Mouse (Mus musculus): ENCODE measurements around the gene Ift140. TPM values are rescaled to one million over a fixed set of nuclear protein-coding genes. Genes with fewer than 3 reads are reported as not detected.
A peak's percentile ranks its signal among the peaks of the same experiment; 100 is the strongest.

Ift140 gene
- 10.1 and 10.6 TPM in 2 replicates for polyA plus RNA-seq (2012; rRNA removed)

DNA sequence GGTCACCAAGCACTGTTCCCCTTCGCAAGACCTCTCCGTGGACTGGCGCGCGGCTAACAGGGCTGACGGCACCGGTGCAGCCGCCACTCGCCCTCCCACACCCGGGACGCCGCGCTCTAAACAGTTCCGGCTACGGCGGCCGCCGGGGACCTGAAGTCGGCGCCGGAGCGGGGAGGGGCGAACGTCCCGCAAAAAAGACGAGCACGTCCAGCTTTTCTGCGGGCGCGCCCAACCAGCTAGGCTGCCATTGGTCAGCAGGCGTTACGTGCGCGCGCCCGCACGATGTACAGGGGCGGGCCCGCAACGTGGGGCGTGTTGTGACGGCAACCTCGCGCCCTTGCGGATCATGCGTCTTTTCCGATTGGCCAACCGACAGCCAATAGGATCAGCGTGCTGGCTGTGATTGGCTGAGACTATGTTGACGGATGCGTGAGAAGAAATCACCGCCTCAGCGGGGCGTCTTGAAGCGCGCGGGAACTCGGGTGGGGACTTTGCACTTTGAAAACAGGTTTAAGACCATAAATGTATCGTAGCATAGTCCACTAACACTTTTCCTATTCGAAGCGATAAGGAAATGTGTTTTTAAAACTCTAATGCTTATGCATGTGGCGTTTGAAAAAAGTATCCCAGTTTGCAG lies at the start of gene Ift140, which contains the start of gene Cramp1l:
Ift140 (plus strand) TSS at position 431 of the 637 bp plus-strand sequence.
Cramp1l (minus strand) TSS at position 134 of the 637 bp plus-strand sequence.
- H3K4me3 ChIP-seq (ENCODE audit: insufficient read depth, low read depth, low read length), result peak within 1 kb of the TSS; percentile 94
- no peaks in the 10 kb centered on the region for H3K36me3 ChIP-seq (ENCODE audit: control insufficient read depth, insufficient read depth, low read length)
- 0 out of 2 replicates have a peak, but pooled peaks cover 6% of the 10 kb centered on the region for H3K4me1 ChIP-seq (ENCODE audit: control insufficient read depth, insufficient read depth, low read length)
- WGBS, result under 1% methylated on average over 62 of the region's 62 CpGs
- H3K27me3 ChIP-seq (replicated peaks; ENCODE audit: control insufficient read depth, insufficient read depth, low read length), result no peaks in the 10 kb centered on the region
- peak within 1 kb of the TSS; percentile 65 for H3K27ac ChIP-seq (ENCODE audit: insufficient read depth, low read depth, low read length)
- TF ChIP-seq POLR2A (IDR thresholded peaks at IDR 0.05; ENCODE audit: low read depth, low read length), result peak; percentile 24
- no peak for TF ChIP-seq CTCF (conservative IDR thresholded peaks at IDR 0.05; ENCODE audit: insufficient read depth, insufficient read length, low read depth, low read length)
- DNase-seq, result peak; percentile 100

DNA sequence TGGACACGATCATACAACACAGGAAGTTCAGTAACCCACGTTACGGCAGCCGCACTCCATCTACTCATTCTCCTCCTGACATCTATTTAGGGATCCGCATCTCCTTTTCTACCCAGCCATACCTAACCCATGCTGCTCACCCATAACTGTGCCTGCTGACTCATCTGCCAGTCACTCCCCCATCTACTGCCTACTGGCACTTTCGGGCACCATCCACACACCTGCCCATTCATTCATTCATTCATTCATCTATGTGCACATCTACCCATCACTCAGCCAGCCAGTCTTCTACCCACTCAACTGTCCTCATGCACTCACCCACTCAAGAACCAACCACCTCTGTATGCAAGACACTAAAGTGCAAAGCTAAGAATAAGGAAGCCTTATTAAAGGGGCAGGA lies 28.7 kb upstream of the Ift140 start:
- H3K27me3 ChIP-seq (replicated peaks; ENCODE audit: control insufficient read depth, insufficient read depth, low read length), result no peaks in the 10 kb centered on the region
- H3K4me3 ChIP-seq (ENCODE audit: insufficient read depth, low read depth, low read length), result no peak overlapping the region
- WGBS, result 91% methylated on average over 6 of the region's 6 CpGs
- DNase-seq, result no peak
- TF ChIP-seq POLR2A (IDR thresholded peaks at IDR 0.05; ENCODE audit: low read depth, low read length), result no peak
- TF ChIP-seq CTCF (conservative IDR thresholded peaks at IDR 0.05; ENCODE audit: insufficient read depth, insufficient read length, low read depth, low read length), result no peak
- no peak overlapping the region for H3K27ac ChIP-seq (ENCODE audit: insufficient read depth, low read depth, low read length)
- H3K36me3 ChIP-seq (ENCODE audit: control insufficient read depth, insufficient read depth, low read length), result peaks cover 5% of the 10 kb centered on the region
- no peaks in the 10 kb centered on the region for H3K4me1 ChIP-seq (ENCODE audit: control insufficient read depth, insufficient read depth, low read length)

DNA sequence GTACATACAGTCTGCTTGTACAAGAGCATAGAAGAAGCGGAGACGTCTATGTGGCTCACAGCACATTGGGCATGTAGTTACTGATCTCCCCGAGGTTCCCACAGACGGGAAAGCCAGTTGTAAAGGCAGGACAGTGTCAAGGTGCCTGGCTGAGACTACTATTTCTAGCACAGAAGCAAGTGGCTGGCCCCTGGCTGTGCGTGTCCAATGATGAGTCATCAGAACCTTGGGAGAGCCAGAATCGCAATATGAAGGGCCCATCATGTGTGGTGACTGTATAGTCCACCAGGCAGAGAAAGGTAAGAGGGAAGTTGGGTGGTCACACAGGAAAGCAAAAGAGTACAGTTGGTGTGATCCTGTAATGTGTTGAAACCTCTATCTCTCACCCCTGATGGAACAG lies 21.2 kb upstream of the Ift140 start:
- no peak overlapping the region for H3K27ac ChIP-seq (ENCODE audit: insufficient read depth, low read depth, low read length)
- peaks cover 22% of the 10 kb centered on the region for H3K36me3 ChIP-seq (ENCODE audit: control insufficient read depth, insufficient read depth, low read length)
- H3K27me3 ChIP-seq (replicated peaks; ENCODE audit: control insufficient read depth, insufficient read depth, low read length), result no peaks in the 10 kb centered on the region
- TF ChIP-seq POLR2A (IDR thresholded peaks at IDR 0.05; ENCODE audit: low read depth, low read length) (no peak), CTCF (conservative IDR thresholded peaks at IDR 0.05; ENCODE audit: insufficient read depth, insufficient read length, low read depth, low read length) (no peak)
- 0 out of 2 replicates have a peak, but pooled peaks cover 3% of the 10 kb centered on the region for H3K4me1 ChIP-seq (ENCODE audit: control insufficient read depth, insufficient read depth, low read length)
- DNase-seq, result no peak
- no peak overlapping the region for H3K4me3 ChIP-seq (ENCODE audit: insufficient read depth, low read depth, low read length)
- 93% methylated on average over 6 of the region's 6 CpGs for WGBS

DNA sequence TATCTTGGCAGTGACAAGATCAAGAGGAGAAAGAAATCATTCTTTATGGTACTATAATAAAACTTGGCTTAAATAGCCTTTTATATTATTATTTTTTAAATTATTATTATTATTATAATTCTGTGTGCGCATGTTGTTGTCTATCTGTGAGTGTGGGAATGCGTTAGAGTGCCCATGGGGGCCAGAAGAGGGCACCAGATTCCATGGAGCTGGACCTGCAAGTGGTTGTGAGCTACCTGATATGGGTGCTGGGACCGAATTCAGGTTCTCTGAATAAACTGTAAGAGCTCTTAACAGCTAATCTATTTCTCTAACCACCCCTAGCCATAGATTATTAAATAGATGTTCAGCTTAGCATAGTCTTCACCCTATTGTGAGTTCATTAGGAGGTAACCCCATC lies 10.8 kb upstream of the Ift140 start:
- WGBS, result 94% methylated on average over 3 of the region's 3 CpGs
- peaks cover 2% of the 10 kb centered on the region for H3K36me3 ChIP-seq (ENCODE audit: control insufficient read depth, insufficient read depth, low read length)
- TF ChIP-seq CTCF (conservative IDR thresholded peaks at IDR 0.05; ENCODE audit: insufficient read depth, insufficient read length, low read depth, low read length), result no peak
- no peak for TF ChIP-seq POLR2A (IDR thresholded peaks at IDR 0.05; ENCODE audit: low read depth, low read length)

DNA sequence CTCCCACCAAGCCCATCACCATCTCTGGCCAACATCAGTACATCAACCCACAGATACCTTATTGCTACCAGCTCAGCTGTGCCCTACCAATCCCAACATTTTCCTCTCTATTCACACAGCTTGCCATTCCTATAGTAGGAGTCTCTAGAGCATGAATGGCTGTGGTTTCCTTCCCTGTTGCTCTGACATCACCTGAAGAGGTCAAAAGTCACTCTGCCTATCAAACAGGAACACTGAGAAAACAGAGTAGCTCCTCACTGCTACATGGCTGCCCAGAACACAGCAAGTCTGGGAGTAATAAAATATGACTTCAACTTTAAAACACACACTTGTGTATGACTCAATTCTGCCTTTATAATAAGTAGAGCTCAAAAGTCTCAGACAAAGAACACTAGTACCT lies 8.4 kb upstream of the Ift140 start:
- Histone ChIP-seq H3K4me3 (ENCODE audit: insufficient read depth, low read depth, low read length) (no peak overlapping the region), H3K36me3 (ENCODE audit: control insufficient read depth, insufficient read depth, low read length) (no peaks in the 10 kb centered on the region; the same call in none of the 2 replicates), H3K27me3 (replicated peaks; ENCODE audit: control insufficient read depth, insufficient read depth, low read length) (no peaks in the 10 kb centered on the region), H3K27ac (ENCODE audit: insufficient read depth, low read depth, low read length) (no peak overlapping the region), H3K4me1 (ENCODE audit: control insufficient read depth, insufficient read depth, low read length) (no peaks in the 10 kb centered on the region; the same call in 1 of the 2 replicates)
- TF ChIP-seq POLR2A (IDR thresholded peaks at IDR 0.05; ENCODE audit: low read depth, low read length) (no peak), CTCF (conservative IDR thresholded peaks at IDR 0.05; ENCODE audit: insufficient read depth, insufficient read length, low read depth, low read length) (no peak)
- no peak for DNase-seq

More for the DNA sequence above, 10.8 kb upstream of the Ift140 start:
- Histone ChIP-seq H3K4me3 (ENCODE audit: insufficient read depth, low read depth, low read length) (no peak overlapping the region), H3K4me1 (ENCODE audit: control insufficient read depth, insufficient read depth, low read length) (no peaks in the 10 kb centered on the region; the same call in 1 of the 2 replicates), H3K27me3 (replicated peaks; ENCODE audit: control insufficient read depth, insufficient read depth, low read length) (no peaks in the 10 kb centered on the region), H3K27ac (ENCODE audit: insufficient read depth, low read depth, low read length) (no peak overlapping the region)
- DNase-seq, result no peak

DNA sequence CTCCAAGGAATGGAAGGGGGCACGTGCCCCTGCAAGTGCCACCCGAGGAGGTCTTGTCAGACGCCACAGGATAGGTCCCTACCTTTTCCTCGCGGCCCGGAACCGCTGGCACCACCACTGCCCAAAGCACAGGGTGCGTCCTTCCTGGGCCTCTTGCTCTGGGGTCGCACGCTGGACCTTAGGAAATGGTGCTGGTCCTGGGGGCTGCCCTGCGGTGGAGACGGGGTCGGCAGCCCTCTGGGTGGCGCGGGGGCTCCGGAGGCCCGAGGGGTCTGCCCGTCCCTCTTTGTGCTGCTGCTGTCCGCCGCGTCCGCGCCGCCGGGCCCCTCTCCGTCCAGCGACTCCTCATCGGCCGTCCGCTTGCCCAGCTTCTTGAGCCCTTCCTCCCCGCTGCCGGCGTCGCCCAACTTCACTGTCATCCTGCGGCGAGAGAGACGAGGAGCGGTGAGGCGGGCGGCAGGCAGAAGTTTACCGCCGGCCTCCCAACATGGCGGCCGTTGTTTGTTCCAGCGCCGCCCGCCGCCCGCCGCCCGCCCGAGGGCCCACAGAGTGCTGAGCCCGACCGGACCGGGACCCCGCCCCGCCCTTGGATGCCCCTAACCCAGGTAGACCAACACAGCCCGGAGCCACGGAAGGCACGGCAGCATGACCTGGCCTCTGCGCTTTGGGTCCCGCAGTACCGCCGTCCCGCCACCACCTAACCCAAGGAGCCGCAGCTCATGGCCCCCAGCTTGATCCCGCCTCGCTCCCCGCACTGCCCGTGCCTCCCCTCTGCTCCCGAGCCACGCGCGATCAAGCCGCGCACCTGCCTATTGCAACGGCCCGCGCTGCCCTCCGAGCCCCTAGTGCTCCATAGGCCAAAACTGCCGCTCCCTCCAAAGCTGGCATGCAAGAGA lies 2.0 kb upstream of the Ift140 start:
- H3K27me3 ChIP-seq (replicated peaks; ENCODE audit: control insufficient read depth, insufficient read depth, low read length), result no peaks in the 10 kb centered on the region
- TF ChIP-seq CTCF (conservative IDR thresholded peaks at IDR 0.05; ENCODE audit: insufficient read depth, insufficient read length, low read depth, low read length) (no peak), POLR2A (IDR thresholded peaks at IDR 0.05; ENCODE audit: low read depth, low read length) (no peak)
- peak overlapping the region; percentile 94 for H3K4me3 ChIP-seq (ENCODE audit: insufficient read depth, low read depth, low read length)
- under 1% methylated on average over 74 of the region's 81 CpGs for WGBS
- H3K4me1 ChIP-seq (ENCODE audit: control insufficient read depth, insufficient read depth, low read length), result 0 out of 2 replicates have a peak, but pooled peaks cover 6% of the 10 kb centered on the region
- no peaks in the 10 kb centered on the region for H3K36me3 ChIP-seq (ENCODE audit: control insufficient read depth, insufficient read depth, low read length)
- H3K27ac ChIP-seq (ENCODE audit: insufficient read depth, low read depth, low read length), result peak overlapping the region; percentile 89
- peak; percentile 40 for DNase-seq

Data from kidney, adult 2 months (tissue).